Mouse (Mus musculus) c-Kit-positive CD71-negative TER-119-negative erythroid progenitor cells, embryonic 14.5 days (primary cell): Measurements from ENCODE around the gene Mdc1.

Experiments
- DNase-seq: peaks from one replicate; pipeline ENCODE4 v3.0.0-alpha.2; 2013; ENCODE audit warnings: low read depth

Mdc1 gene

GRCm38 (mm10) chr17:35859371-35859770 lies 18.1 kb downstream of the Mdc1 start:
- DNase-seq = no peak

GRCm38 (mm10) chr17:35859835-35860234 lies 18.5 kb downstream of the Mdc1 start:
- DNase-seq = no peak

GRCm38 (mm10) chr17:35860831-35861197 lies 19.5 kb downstream of the Mdc1 start:
- DNase-seq = no peak

GRCm38 (mm10) chr17:35861198-35861857 lies 20.0 kb downstream of the Mdc1 start, which contains the start of gene Nrm:
Gene Nrm, plus strand, starts transcription at chr17:35861318.
- DNase-seq = peak; percentile 79

GRCm38 (mm10) chr17:35864832-35865353 lies 23.6 kb downstream of the Mdc1 start:
- DNase-seq = no peak

GRCm38 (mm10) chr17:35865481-35866280 lies 24.4 kb downstream of the Mdc1 start, which contains the start of gene Ppp1r18:
Gene Ppp1r18, plus strand, starts transcription at chr17:35865593.
- DNase-seq = peak; percentile 54

GRCm38 (mm10) chr17:35866281-35866831 lies 25.0 kb downstream of the Mdc1 start:
- DNase-seq = no peak

GRCm38 (mm10) chr17:35866911-35867890 lies 25.9 kb downstream of the Mdc1 start:
- no peak for DNase-seq

GRCm38 (mm10) chr17:35868165-35868820 lies 27.0 kb downstream of the Mdc1 start:
- DNase-seq = no peak

GRCm38 (mm10) chr17:35868961-35869345 lies 27.6 kb downstream of the Mdc1 start:
- no peak for DNase-seq

- DNase-seq = no peak
These were observed 28.2 kb downstream of the Mdc1 start for GRCm38 (mm10) chr17:35869346-35870067.

- DNase-seq = peak; percentile 83
These were observed 29.0 kb downstream of the Mdc1 start for GRCm38 (mm10) chr17:35870151-35870883.

GRCm38 (mm10) chr17:35870884-35871696 lies 29.8 kb downstream of the Mdc1 start:
- DNase-seq = no peak

GRCm38 (mm10) chr17:35873774-35874519 lies 32.6 kb downstream of the Mdc1 start:
- DNase-seq = no peak

GRCm38 (mm10) chr17:35874721-35875120 lies 33.4 kb downstream of the Mdc1 start:
- no peak for DNase-seq

GRCm38 (mm10) chr17:35879245-35880057 lies 38.1 kb downstream of the Mdc1 start, which contains the start of gene Dhx16:
Gene Dhx16, plus strand, starts transcription at chr17:35879819.
- DNase-seq = peak; percentile 96

- no peak for DNase-seq
These were observed 41.6 kb downstream of the Mdc1 start for GRCm38 (mm10) chr17:35882924-35883323.
